Mouse (Mus musculus): ENCODE measurements around the gene Gpr139. TPM values are rescaled to one million over a fixed set of nuclear protein-coding genes. Genes with fewer than 3 reads are reported as not detected.

The Gpr139 gene
- polyA plus RNA-seq (2015; fragmentation: Nextera tagmentation; extraction: Ambion mirVana), result 0.04 TPM in 1 of 2 replicates, not detected in the other

- peak; percentile 43; the same call in 1 of the 2 replicates for ATAC-seq (ENCODE audit: borderline replicate concordance, extremely low read depth, low FRiP score, low TSS enrichment)
These were observed at the start of gene Gpr139 for GRCm38 (mm10) chr7:119184341-119185143. TSS of gene Gpr139 (minus strand) at chr7:119184603.

GRCm38 (mm10) chr7:119230971-119231370, 46.6 kb upstream of the Gpr139 start:
- whole genome bisulfite sequencing, result 49% methylated on average over 3 of the region's 3 CpGs

More at GRCm38 (mm10) chr7:119184341-119185143, at the start of gene Gpr139:
- peak within 1 kb of the TSS; percentile 56 for H3K4me2 ChIP-seq
- H3K36me3 ChIP-seq, result no peaks in the 10 kb centered on the region
- H3K4me1 ChIP-seq, result no peaks in the 10 kb centered on the region
- peak within 1 kb of the TSS; percentile 21 for H3K4me3 ChIP-seq
- peaks cover 48% of the 10 kb centered on the region for H3K27me3 ChIP-seq
- no peak within 1 kb of the TSS for H3K27ac ChIP-seq
- WGBS, result 1% methylated on average over 47 of the region's 47 CpGs
- no peaks in the 10 kb centered on the region for H3K9me3 ChIP-seq
- H3K9ac ChIP-seq, result no peak within 1 kb of the TSS

GRCm38 (mm10) chr7:119222706-119223105, 38.3 kb upstream of the Gpr139 start:
- Histone ChIP-seq H3K27ac (no peak overlapping the region), H3K4me3 (no peak overlapping the region), H3K4me1 (no peaks in the 10 kb centered on the region), H3K9ac (no peak overlapping the region), H3K27me3 (no peaks in the 10 kb centered on the region), H3K9me3 (no peaks in the 10 kb centered on the region), H3K4me2 (no peak overlapping the region), H3K36me3 (no peaks in the 10 kb centered on the region)
- 73% methylated on average over 4 of the region's 4 CpGs for WGBS
- ATAC-seq (ENCODE audit: borderline replicate concordance, extremely low read depth, low FRiP score, low TSS enrichment), result no peak

More at GRCm38 (mm10) chr7:119230971-119231370, 46.6 kb upstream of the Gpr139 start:
- H3K4me1 ChIP-seq, result no peaks in the 10 kb centered on the region
- no peak for ATAC-seq (ENCODE audit: borderline replicate concordance, extremely low read depth, low FRiP score, low TSS enrichment)
- H3K27ac ChIP-seq, result no peak overlapping the region
- no peak overlapping the region for H3K9ac ChIP-seq
- no peak overlapping the region for H3K4me2 ChIP-seq
- no peaks in the 10 kb centered on the region for H3K36me3 ChIP-seq
- H3K4me3 ChIP-seq, result no peak overlapping the region
- H3K27me3 ChIP-seq, result no peaks in the 10 kb centered on the region
- H3K9me3 ChIP-seq, result no peaks in the 10 kb centered on the region

GRCm38 (mm10) chr7:119219121-119219520, 34.7 kb upstream of the Gpr139 start:
- no peak for ATAC-seq (ENCODE audit: borderline replicate concordance, extremely low read depth, low FRiP score, low TSS enrichment)
- H3K4me1 ChIP-seq, result no peaks in the 10 kb centered on the region
- no peak overlapping the region for H3K27ac ChIP-seq
- no peak overlapping the region for H3K4me2 ChIP-seq
- no peaks in the 10 kb centered on the region for H3K27me3 ChIP-seq
- no peaks in the 10 kb centered on the region for H3K36me3 ChIP-seq
- H3K9me3 ChIP-seq, result no peaks in the 10 kb centered on the region
- WGBS, result 91% methylated on average over 2 of the region's 2 CpGs
- H3K9ac ChIP-seq, result no peak overlapping the region
- no peak overlapping the region for H3K4me3 ChIP-seq

GRCm38 (mm10) chr7:119207251-119207650, 22.8 kb upstream of the Gpr139 start:
- Histone ChIP-seq H3K36me3 (no peaks in the 10 kb centered on the region), H3K4me2 (no peak overlapping the region), H3K27ac (no peak overlapping the region), H3K9ac (no peak overlapping the region), H3K4me3 (no peak overlapping the region), H3K27me3 (no peaks in the 10 kb centered on the region), H3K4me1 (no peaks in the 10 kb centered on the region), H3K9me3 (no peaks in the 10 kb centered on the region)
- 84% methylated on average over 3 of the region's 3 CpGs for WGBS
- no peak for ATAC-seq (ENCODE audit: borderline replicate concordance, extremely low read depth, low FRiP score, low TSS enrichment)

- H3K9me3 ChIP-seq, result no peaks in the 10 kb centered on the region
- WGBS, result 12% methylated on average over 11 of the region's 11 CpGs
These were observed 2.0 kb upstream of the Gpr139 start for GRCm38 (mm10) chr7:119186374-119186773.

GRCm38 (mm10) chr7:119185181-119185940, 958 bp upstream of the Gpr139 start:
- no peak overlapping the region for H3K4me3 ChIP-seq
- ATAC-seq (ENCODE audit: borderline replicate concordance, extremely low read depth, low FRiP score, low TSS enrichment), result no peak
- H3K4me1 ChIP-seq, result no peaks in the 10 kb centered on the region
- 5% methylated on average over 23 of the region's 23 CpGs for WGBS
- no peak overlapping the region for H3K27ac ChIP-seq
- peaks cover 48% of the 10 kb centered on the region for H3K27me3 ChIP-seq
- no peak overlapping the region for H3K9ac ChIP-seq
- peak overlapping the region; percentile 56; the same call in 1 of the 2 replicates for H3K4me2 ChIP-seq
- H3K36me3 ChIP-seq, result no peaks in the 10 kb centered on the region
- no peaks in the 10 kb centered on the region for H3K9me3 ChIP-seq

More at GRCm38 (mm10) chr7:119186374-119186773, 2.0 kb upstream of the Gpr139 start:
- no peak overlapping the region for H3K4me3 ChIP-seq
- H3K36me3 ChIP-seq, result no peaks in the 10 kb centered on the region
- H3K27ac ChIP-seq, result no peak overlapping the region
- H3K9ac ChIP-seq, result no peak overlapping the region
- H3K4me1 ChIP-seq, result no peaks in the 10 kb centered on the region
- no peak for ATAC-seq (ENCODE audit: borderline replicate concordance, extremely low read depth, low FRiP score, low TSS enrichment)
- H3K27me3 ChIP-seq, result peaks cover 48% of the 10 kb centered on the region
- H3K4me2 ChIP-seq, result no peak overlapping the region

- Histone ChIP-seq H3K36me3 (no peaks in the 10 kb centered on the region), H3K27me3 (peaks cover 42% of the 10 kb centered on the region), H3K4me2 (no peak overlapping the region), H3K27ac (no peak overlapping the region), H3K4me1 (no peaks in the 10 kb centered on the region), H3K9ac (no peak overlapping the region), H3K4me3 (no peak overlapping the region), H3K9me3 (no peaks in the 10 kb centered on the region)
- 44% methylated on average over 4 of the region's 4 CpGs for WGBS
- ATAC-seq (ENCODE audit: borderline replicate concordance, extremely low read depth, low FRiP score, low TSS enrichment), result no peak
These were observed 3.4 kb downstream of the Gpr139 start for GRCm38 (mm10) chr7:119181053-119181452.

- no peak overlapping the region for H3K9ac ChIP-seq
- 86% methylated on average over 3 of the region's 3 CpGs for WGBS
- no peak for ATAC-seq (ENCODE audit: borderline replicate concordance, extremely low read depth, low FRiP score, low TSS enrichment)
- H3K36me3 ChIP-seq, result no peaks in the 10 kb centered on the region
- no peaks in the 10 kb centered on the region for H3K27me3 ChIP-seq
- no peak overlapping the region for H3K27ac ChIP-seq
- no peaks in the 10 kb centered on the region for H3K9me3 ChIP-seq
- H3K4me1 ChIP-seq, result no peaks in the 10 kb centered on the region
- no peak overlapping the region for H3K4me2 ChIP-seq
- no peak overlapping the region for H3K4me3 ChIP-seq
These were observed 24.4 kb downstream of the Gpr139 start for GRCm38 (mm10) chr7:119160015-119160414.

- 66% methylated on average over 8 of the region's 8 CpGs for WGBS
- no peak for ATAC-seq (ENCODE audit: borderline replicate concordance, extremely low read depth, low FRiP score, low TSS enrichment)
- Histone ChIP-seq H3K27ac (no peak overlapping the region), H3K4me2 (no peak overlapping the region), H3K4me3 (no peak overlapping the region), H3K27me3 (no peaks in the 10 kb centered on the region), H3K9ac (no peak overlapping the region), H3K4me1 (no peaks in the 10 kb centered on the region), H3K36me3 (no peaks in the 10 kb centered on the region), H3K9me3 (no peaks in the 10 kb centered on the region)
These were observed 72.6 kb downstream of the Gpr139 start for GRCm38 (mm10) chr7:119111771-119112170.

GRCm38 (mm10) chr7:119105878-119106277, 78.5 kb downstream of the Gpr139 start:
- ATAC-seq (ENCODE audit: borderline replicate concordance, extremely low read depth, low FRiP score, low TSS enrichment), result no peak
- Histone ChIP-seq H3K4me1 (no peaks in the 10 kb centered on the region), H3K9ac (no peak overlapping the region), H3K9me3 (no peaks in the 10 kb centered on the region), H3K27ac (no peak overlapping the region), H3K36me3 (no peaks in the 10 kb centered on the region), H3K4me2 (no peak overlapping the region), H3K4me3 (no peak overlapping the region), H3K27me3 (no peaks in the 10 kb centered on the region)
- WGBS, result 80% methylated on average over 4 of the region's 4 CpGs

GRCm38 (mm10) chr7:119096583-119096982, 87.8 kb downstream of the Gpr139 start:
- no peak for ATAC-seq (ENCODE audit: borderline replicate concordance, extremely low read depth, low FRiP score, low TSS enrichment)
- H3K4me3 ChIP-seq, result no peak overlapping the region

More at GRCm38 (mm10) chr7:119096583-119096982, 87.8 kb downstream of the Gpr139 start:
- Histone ChIP-seq H3K4me1 (no peaks in the 10 kb centered on the region), H3K9me3 (no peaks in the 10 kb centered on the region), H3K9ac (no peak overlapping the region), H3K27ac (no peak overlapping the region), H3K36me3 (no peaks in the 10 kb centered on the region), H3K4me2 (no peak overlapping the region), H3K27me3 (no peaks in the 10 kb centered on the region)
- WGBS, result 64% methylated on average over 3 of the region's 3 CpGs
